Mouse (Mus musculus): ENCODE results near the gene Vmn2r75. TPM values are rescaled to one million over a fixed set of nuclear protein-coding genes. Genes with fewer than 3 reads are reported as not detected.
"Not testable (repeated sequence)": the region's sequence is repeated elsewhere in the genome, so short reads cannot be mapped to it uniquely, and the experiment has no call there.

Gene Vmn2r75
- polyA plus RNA-seq (2017; shearing (Covaris generic)): not detected

- ATAC-seq: not testable (repeated sequence)
These were observed at the start of gene Vmn2r75 for GRCm38 (mm10) chr7:86171678-86172077. Vmn2r75 (minus strand) TSS chr7:86171778.

- no peak for ATAC-seq
These were observed 39.8 kb upstream of the Vmn2r75 start for GRCm38 (mm10) chr7:86211345-86211744.

Other genes with a start within 250 kb of the Vmn2r75 start
- not detected for gene Vmn2r74, start 210.1 kb downstream of the Vmn2r75 start, polyA plus RNA-seq (2017; shearing (Covaris generic))
- gene Vmn2r76, start 74.5 kb upstream of the Vmn2r75 start, polyA plus RNA-seq (2017; shearing (Covaris generic)): under 1 TPM; 0.03 to 0.04 TPM
- not detected for gene Olfr310, start 105.4 kb upstream of the Vmn2r75 start, polyA plus RNA-seq (2017; shearing (Covaris generic))
- not detected for gene Olfr309, start 141.9 kb upstream of the Vmn2r75 start, polyA plus RNA-seq (2017; shearing (Covaris generic))
- not detected for gene Olfr308, start 153.9 kb upstream of the Vmn2r75 start, polyA plus RNA-seq (2017; shearing (Covaris generic))
- under 1 TPM in 1 of 2 experiments, not detected in 1; 0.16 TPM for gene Olfr307, start 165.8 kb upstream of the Vmn2r75 start, polyA plus RNA-seq (2017; shearing (Covaris generic))
- not detected for gene Olfr305, start 195.2 kb upstream of the Vmn2r75 start, polyA plus RNA-seq (2017; shearing (Covaris generic))
- not detected for gene Olfr304, start 214.9 kb upstream of the Vmn2r75 start, polyA plus RNA-seq (2017; shearing (Covaris generic))
- gene Olfr303, start 226.0 kb upstream of the Vmn2r75 start, polyA plus RNA-seq (2017; shearing (Covaris generic)): not detected
- not detected for gene Olfr301, start 232.1 kb upstream of the Vmn2r75 start, polyA plus RNA-seq (2017; shearing (Covaris generic))